Mouse (Mus musculus): ENCODE data around the gene Esp36. TPM values are rescaled to one million over a fixed set of nuclear protein-coding genes. Genes with fewer than 3 reads are reported as not detected.
"Not testable (repeated sequence)": the region's sequence is repeated elsewhere in the genome, so short reads cannot be mapped to it uniquely, and the experiment has no call there.

Esp36 gene
- polyA plus RNA-seq (2014; fragmentation: Nextera tagmentation; extraction: Ambion mirVana): not detected in 2 replicates

- Histone ChIP-seq H3K27ac (replicated peaks; ENCODE audit: low read depth, low read length) (no peak within 1 kb of the TSS), H3K9ac (ENCODE audit: low read length) (no peak within 1 kb of the TSS), H3K4me3 (ENCODE audit: low read depth, low read length) (no peak within 1 kb of the TSS), H3K27me3 (ENCODE audit: control insufficient read depth, insufficient read depth, low read length) (no peaks in the 10 kb centered on the region), H3K36me3 (ENCODE audit: control insufficient read depth, insufficient read depth, low read length) (no peaks in the 10 kb centered on the region), H3K9me3 (ENCODE audit: control insufficient read depth, low read length) (no peaks in the 10 kb centered on the region), H3K4me1 (ENCODE audit: control insufficient read depth, insufficient read depth, low read length) (no peaks in the 10 kb centered on the region), H3K4me2 (ENCODE audit: low read depth, severe bottlenecking) (no peak within 1 kb of the TSS)
- DNase-seq (ENCODE audit: low spot score) (no peak), ATAC-seq (ENCODE audit: insufficient number of reproducible peaks, low FRiP score, low TSS enrichment, low read depth) (no peak)
- WGBS: 75% methylated on average over 2 of the region's 2 CpGs
These were observed at the start of gene Esp36 for GRCm38 (mm10) chr17:38420085-38420484. Gene Esp36 (minus strand): TSS chr17:38420185.

- not testable (repeated sequence) for H3K27me3 ChIP-seq (ENCODE audit: control insufficient read depth, insufficient read depth, low read length); DNase-seq (ENCODE audit: low spot score); H3K27ac ChIP-seq (replicated peaks; ENCODE audit: low read depth, low read length); H3K36me3 ChIP-seq (ENCODE audit: control insufficient read depth, insufficient read depth, low read length); ATAC-seq (ENCODE audit: insufficient number of reproducible peaks, low FRiP score, low TSS enrichment, low read depth); H3K4me2 ChIP-seq (ENCODE audit: low read depth, severe bottlenecking); H3K4me3 ChIP-seq (ENCODE audit: low read depth, low read length); H3K4me1 ChIP-seq (ENCODE audit: control insufficient read depth, insufficient read depth, low read length); H3K9ac ChIP-seq (ENCODE audit: low read length); H3K9me3 ChIP-seq (ENCODE audit: control insufficient read depth, low read length)
These were observed 36.2 kb upstream of the Esp36 start for GRCm38 (mm10) chr17:38456206-38456605.

- Histone ChIP-seq H3K4me1 (ENCODE audit: control insufficient read depth, insufficient read depth, low read length) (no peaks in the 10 kb centered on the region), H3K9ac (ENCODE audit: low read length) (no peak overlapping the region), H3K36me3 (ENCODE audit: control insufficient read depth, insufficient read depth, low read length) (no peaks in the 10 kb centered on the region), H3K27me3 (ENCODE audit: control insufficient read depth, insufficient read depth, low read length) (no peaks in the 10 kb centered on the region), H3K4me2 (ENCODE audit: low read depth, severe bottlenecking) (no peak overlapping the region), H3K9me3 (ENCODE audit: control insufficient read depth, low read length) (peaks cover 2% of the 10 kb centered on the region; the same call in 1 of the 2 replicates), H3K27ac (replicated peaks; ENCODE audit: low read depth, low read length) (no peak overlapping the region), H3K4me3 (ENCODE audit: low read depth, low read length) (no peak overlapping the region)
- 87% methylated on average over 2 of the region's 2 CpGs for WGBS
- DNase-seq (ENCODE audit: low spot score): no peak
- ATAC-seq (ENCODE audit: insufficient number of reproducible peaks, low FRiP score, low TSS enrichment, low read depth): no peak
These were observed 30.7 kb upstream of the Esp36 start for GRCm38 (mm10) chr17:38450688-38451087.

- Histone ChIP-seq H3K4me2 (ENCODE audit: low read depth, severe bottlenecking) (no peak overlapping the region), H3K9ac (ENCODE audit: low read length) (no peak overlapping the region), H3K27ac (replicated peaks; ENCODE audit: low read depth, low read length) (no peak overlapping the region), H3K27me3 (ENCODE audit: control insufficient read depth, insufficient read depth, low read length) (no peaks in the 10 kb centered on the region), H3K4me3 (ENCODE audit: low read depth, low read length) (no peak overlapping the region), H3K4me1 (ENCODE audit: control insufficient read depth, insufficient read depth, low read length) (no peaks in the 10 kb centered on the region), H3K36me3 (ENCODE audit: control insufficient read depth, insufficient read depth, low read length) (no peaks in the 10 kb centered on the region), H3K9me3 (ENCODE audit: control insufficient read depth, low read length) (no peaks in the 10 kb centered on the region; the same call in 1 of the 2 replicates)
- ATAC-seq (ENCODE audit: insufficient number of reproducible peaks, low FRiP score, low TSS enrichment, low read depth): no peak
- no peak for DNase-seq (ENCODE audit: low spot score)
- WGBS: 86% methylated on average over 3 of the region's 3 CpGs
These were observed 13.8 kb downstream of the Esp36 start for GRCm38 (mm10) chr17:38406135-38406534.

- Histone ChIP-seq H3K4me3 (ENCODE audit: low read depth, low read length) (no peak overlapping the region), H3K9ac (ENCODE audit: low read length) (no peak overlapping the region), H3K27me3 (ENCODE audit: control insufficient read depth, insufficient read depth, low read length) (no peaks in the 10 kb centered on the region), H3K27ac (replicated peaks; ENCODE audit: low read depth, low read length) (no peak overlapping the region), H3K9me3 (ENCODE audit: control insufficient read depth, low read length) (no peaks in the 10 kb centered on the region), H3K36me3 (ENCODE audit: control insufficient read depth, insufficient read depth, low read length) (no peaks in the 10 kb centered on the region), H3K4me1 (ENCODE audit: control insufficient read depth, insufficient read depth, low read length) (no peaks in the 10 kb centered on the region), H3K4me2 (ENCODE audit: low read depth, severe bottlenecking) (no peak overlapping the region)
- no peak for ATAC-seq (ENCODE audit: insufficient number of reproducible peaks, low FRiP score, low TSS enrichment, low read depth)
- WGBS: 81% methylated on average over 2 of the region's 2 CpGs
- DNase-seq (ENCODE audit: low spot score): no peak
These were observed 28.2 kb downstream of the Esp36 start for GRCm38 (mm10) chr17:38391821-38392220.

Other genes with a start within 250 kb of the Esp36 start
- not detected in 2 replicates for gene Olfr134, start 248.8 kb downstream of the Esp36 start, polyA plus RNA-seq (2014; fragmentation: Nextera tagmentation; extraction: Ambion mirVana)
- gene Olfr135, start 215.8 kb downstream of the Esp36 start, polyA plus RNA-seq (2014; fragmentation: Nextera tagmentation; extraction: Ambion mirVana): not detected in 2 replicates
- gene Olfr138, start 159.2 kb downstream of the Esp36 start, polyA plus RNA-seq (2014; fragmentation: Nextera tagmentation; extraction: Ambion mirVana): not detected in 2 replicates
- gene Olfr137, start 112.6 kb downstream of the Esp36 start, polyA plus RNA-seq (2014; fragmentation: Nextera tagmentation; extraction: Ambion mirVana): not detected in 2 replicates
- not detected in 2 replicates for gene Olfr136, start 90.4 kb downstream of the Esp36 start, polyA plus RNA-seq (2014; fragmentation: Nextera tagmentation; extraction: Ambion mirVana)
- gene Esp34, start 134.0 kb upstream of the Esp36 start, polyA plus RNA-seq (2014; fragmentation: Nextera tagmentation; extraction: Ambion mirVana): not detected in 2 replicates
- not detected in 2 replicates for gene Esp31, start 219.3 kb upstream of the Esp36 start, polyA plus RNA-seq (2014; fragmentation: Nextera tagmentation; extraction: Ambion mirVana)